14 mouse cellular contexts compared by ENCODE assay signal in genomic region chr5:125683491-125683890, GRCm38 (mm10).
"Had no signal": no experiment of that assay in that cellular context is flagged by ENCODE, and none has a peak within 500 bp of the region (broad histone marks: within the 10 kb centered on the region; RNA-seq: fewer than 3 reads in every experiment).

No protein-coding gene starts in this region.

- H3K4me3 ChIP-seq: liver, embryonic 13.5 days; midbrain, embryonic 12.5 days; myocyte; neural tube, embryonic 13.5 days had no signal

- DNase-seq: kidney, adult 18-20 months; kidney, adult 9 months; kidney, postnatal 14 days; kidney, postnatal 4 days; liver, embryonic 13.5 days; lung, adult 2 months; lung, postnatal 14 days; lung, postnatal 4 days; thymus, adult 18-20 months; thymus, postnatal 36 days had no signal

- H3K27ac ChIP-seq: liver, embryonic 13.5 days; midbrain, embryonic 12.5 days; neural tube, embryonic 13.5 days had no signal

- ATAC-seq: midbrain, embryonic 16.5 days had no signal
